Mouse (Mus musculus) MEL (cell line): ENCODE measurements around the gene Gucd1.

Experiments used
- GATA1 ChIP-seq: IDR thresholded peaks from 2 replicates; pipeline ENCODE4 v1.6.1; 2011; ENCODE audit warnings: low read depth, low read length, improper control_type of control experiment
- POLR2A ChIP-seq, 2 experiments: IDR thresholded peaks; 2 replicates each; pipeline ENCODE4 v1.6.1; 2011 to 2012; ENCODE audit warnings: low read length in 2 of 2, mild to moderate bottlenecking in 2 of 2, control low read depth in 1 of 2, improper control_type of control experiment in 1 of 2, low read depth in 1 of 2, moderate library complexity in 1 of 2; ENCODE audit not compliant: control insufficient read depth in 1 of 2, insufficient read depth in 1 of 2, poor library complexity in 1 of 2
- ZKSCAN1 ChIP-seq: IDR thresholded peaks from 2 replicates; pipeline ENCODE4 v1.6.1; 2012; ENCODE audit warnings: low read depth, mild to moderate bottlenecking, inconsistent platforms, low read length, improper control_type of control experiment, moderate library complexity

- no peak for TF ChIP-seq GATA1
- TF ChIP-seq POLR2A (IDR thresholded peaks at IDR 0.05; ENCODE audit: control insufficient read depth in 1 of 2, insufficient read depth in 1 of 2, low read depth in 1 of 2, low read length in 2 of 2, poor library complexity in 1 of 2) = no peak
- no peak for TF ChIP-seq ZKSCAN1
Observed at GRCm38 (mm10) chr10:75564687-75565265, 47.0 kb upstream of the Gucd1 start.
